Mouse (Mus musculus): Measurements from ENCODE around the gene Zfp526.
A peak's percentile ranks its signal among the peaks of the same experiment; 100 is the strongest.

Zfp526 gene

GRCm38 (mm10) chr7:25269029-25269428, 47.8 kb downstream of the Zfp526 start:
- no peak for DNase-seq

DNA sequence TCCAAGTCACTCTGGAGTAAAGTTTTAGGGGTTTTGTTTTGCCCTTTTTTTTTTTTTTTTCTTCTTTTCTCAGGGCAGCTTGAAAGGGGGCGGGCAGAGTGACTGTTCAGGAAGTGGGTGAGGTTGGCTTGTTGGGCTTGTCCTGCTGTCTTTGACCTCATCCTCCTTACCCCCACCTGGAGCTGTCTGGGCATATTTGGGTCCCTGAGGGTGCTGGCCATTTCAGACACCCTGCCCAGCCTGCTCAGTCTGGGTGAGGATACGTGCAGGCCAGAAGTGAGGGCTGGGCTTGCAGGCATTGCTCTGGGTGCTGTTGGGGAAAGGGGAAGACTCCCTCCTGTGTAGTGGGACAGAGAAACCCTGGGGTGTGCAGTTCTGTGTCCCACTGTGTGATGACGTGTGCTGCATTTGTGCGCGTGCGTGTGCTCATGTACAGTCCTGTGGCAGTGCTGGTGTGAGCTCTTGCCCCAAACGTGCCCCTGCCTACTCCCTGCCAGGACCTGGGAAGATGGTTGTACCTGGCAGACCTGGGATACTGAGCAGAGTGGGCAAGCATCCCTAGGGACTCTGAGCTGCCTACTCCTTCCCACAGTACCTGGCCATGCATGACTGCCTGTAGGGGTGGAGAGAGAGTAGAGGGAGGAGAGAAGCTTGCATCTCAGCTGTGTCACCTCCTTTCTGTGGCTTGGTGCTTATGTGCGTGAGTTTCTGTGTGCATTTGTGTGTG, 48.5 kb downstream of the Zfp526 start:
- DNase-seq, result peak; percentile 44

GRCm38 (mm10) chr7:25270652-25271633, 49.7 kb downstream of the Zfp526 start:
- DNase-seq, result no peak

DNA sequence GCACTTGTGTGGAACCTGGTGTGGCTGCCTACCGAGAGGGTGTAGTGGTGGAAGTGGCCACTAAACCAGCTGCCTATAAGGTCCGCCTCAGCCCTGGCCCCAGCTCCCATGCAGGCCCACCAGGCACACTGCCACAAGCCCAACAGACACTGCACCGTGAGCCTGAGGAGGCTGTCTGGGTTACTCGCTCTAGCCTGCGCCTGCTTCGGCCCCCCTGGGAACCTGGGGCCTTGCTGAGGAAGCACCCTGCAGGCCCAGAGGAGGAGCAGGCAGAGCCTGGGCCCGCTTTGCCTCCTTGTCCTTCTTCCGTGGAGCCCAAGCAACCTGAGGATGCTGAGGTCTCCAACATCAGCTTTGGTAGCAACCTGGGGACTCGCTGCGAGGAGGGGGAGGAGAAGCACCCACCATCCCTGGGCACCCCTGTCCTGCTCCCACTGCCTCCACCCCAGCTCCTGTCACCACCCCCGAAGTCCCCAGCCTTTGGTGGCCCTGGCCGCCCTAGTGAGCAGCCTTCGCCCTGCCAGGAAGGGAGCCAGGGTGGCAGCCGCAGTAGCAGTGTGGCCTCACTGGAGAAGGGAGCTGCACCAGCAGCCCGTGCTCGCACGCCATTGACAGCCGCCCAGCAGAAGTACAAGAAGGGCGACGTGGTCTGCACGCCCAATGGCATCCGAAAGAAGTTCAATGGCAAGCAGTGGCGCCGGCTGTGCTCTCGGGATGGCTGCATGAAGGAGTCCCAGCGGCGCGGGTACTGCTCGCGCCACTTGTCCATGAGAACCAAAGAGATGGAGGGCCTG, 50.6 kb downstream of the Zfp526 start:
- no peak for DNase-seq

DNA sequence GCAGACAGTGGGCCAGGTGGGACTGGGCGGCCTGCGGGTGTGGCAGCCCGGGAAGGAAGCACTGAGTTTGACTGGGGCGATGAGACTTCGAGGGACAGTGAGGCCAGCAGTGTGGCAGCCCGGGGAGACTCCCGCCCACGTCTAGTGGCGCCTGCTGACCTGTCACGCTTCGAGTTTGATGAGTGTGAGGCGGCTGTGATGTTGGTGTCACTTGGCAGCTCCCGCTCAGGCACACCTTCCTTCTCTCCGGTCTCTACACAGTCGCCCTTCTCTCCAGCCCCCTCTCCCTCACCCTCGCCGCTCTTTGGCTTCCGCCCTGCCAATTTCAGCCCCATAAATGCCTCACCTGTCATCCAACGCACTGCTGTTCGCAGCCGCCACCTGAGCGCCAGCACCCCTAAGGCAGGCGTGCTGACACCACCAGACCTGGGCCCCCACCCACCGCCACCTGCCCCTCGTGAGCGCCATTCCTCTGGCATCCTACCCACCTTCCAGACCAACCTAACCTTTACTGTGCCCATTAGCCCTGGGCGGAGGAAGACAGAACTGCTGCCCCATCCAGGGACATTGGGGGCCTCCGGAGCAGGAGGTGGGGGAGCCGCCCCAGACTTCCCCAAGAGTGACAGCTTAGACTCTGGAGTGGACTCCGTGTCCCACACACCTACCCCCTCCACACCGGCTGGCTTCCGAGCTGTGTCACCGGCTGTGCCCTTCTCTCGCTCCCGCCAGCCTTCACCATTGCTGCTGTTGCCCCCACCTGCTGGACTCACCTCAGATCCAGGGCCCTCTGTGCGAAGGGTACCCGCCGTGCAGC, 51.4 kb downstream of the Zfp526 start:
- DNase-seq, result no peak

- DNase-seq, result no peak
Measured at GRCm38 (mm10) chr7:25273259-25274241, 52.3 kb downstream of the Zfp526 start.

- DNase-seq, result no peak
Measured at GRCm38 (mm10) chr7:25274571-25274970, 53.3 kb downstream of the Zfp526 start.

GRCm38 (mm10) chr7:25274996-25275395, 53.8 kb downstream of the Zfp526 start:
- no peak for DNase-seq

DNA sequence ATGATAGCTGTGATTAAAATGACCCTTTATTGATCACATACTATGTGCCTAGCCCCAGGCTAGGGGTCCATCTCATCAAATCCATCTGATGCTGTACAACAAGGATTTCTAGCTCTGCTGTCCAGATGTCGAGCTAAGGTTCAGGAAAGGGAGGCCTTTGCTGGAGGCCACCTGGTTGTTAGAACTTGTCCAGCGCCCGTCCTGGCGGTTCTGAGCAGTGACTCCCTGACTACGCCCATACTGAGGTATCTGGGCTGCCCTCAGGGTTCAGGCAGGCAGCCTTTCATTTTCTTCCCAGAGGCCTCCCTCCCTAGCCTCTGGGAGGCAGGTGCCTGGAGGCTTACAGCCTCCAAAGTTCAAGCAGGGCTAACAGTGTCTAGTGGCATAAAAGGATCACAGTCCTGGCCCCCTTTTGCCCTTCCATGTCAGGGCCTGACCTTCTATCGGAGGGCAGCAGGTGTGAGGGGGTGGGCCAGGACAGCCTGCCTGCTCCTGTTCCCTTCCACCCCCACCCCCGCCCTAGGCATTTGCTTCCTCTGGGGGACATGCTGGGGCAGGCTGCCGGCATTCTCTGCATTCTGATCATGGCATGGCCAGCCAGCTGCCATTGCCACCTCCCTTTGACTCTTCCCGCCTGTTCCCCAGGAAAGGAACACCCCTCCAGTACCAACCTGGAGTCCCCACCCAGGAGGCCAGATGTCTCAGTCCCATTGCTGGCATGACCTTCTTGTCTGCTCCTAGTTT, 54.5 kb downstream of the Zfp526 start:
- no peak for DNase-seq
